Mouse (Mus musculus) liver, adult (tissue): ENCODE results near the gene Cdkal1.

Experiments used
- GATA4 ChIP-seq: IDR thresholded peaks from 2 replicates; pipeline ENCODE4 v1.6.1; 2014; ENCODE audit warnings: mild to moderate bottlenecking, low read length; ENCODE audit not compliant: insufficient replicate concordance

The Cdkal1 gene

DNA sequence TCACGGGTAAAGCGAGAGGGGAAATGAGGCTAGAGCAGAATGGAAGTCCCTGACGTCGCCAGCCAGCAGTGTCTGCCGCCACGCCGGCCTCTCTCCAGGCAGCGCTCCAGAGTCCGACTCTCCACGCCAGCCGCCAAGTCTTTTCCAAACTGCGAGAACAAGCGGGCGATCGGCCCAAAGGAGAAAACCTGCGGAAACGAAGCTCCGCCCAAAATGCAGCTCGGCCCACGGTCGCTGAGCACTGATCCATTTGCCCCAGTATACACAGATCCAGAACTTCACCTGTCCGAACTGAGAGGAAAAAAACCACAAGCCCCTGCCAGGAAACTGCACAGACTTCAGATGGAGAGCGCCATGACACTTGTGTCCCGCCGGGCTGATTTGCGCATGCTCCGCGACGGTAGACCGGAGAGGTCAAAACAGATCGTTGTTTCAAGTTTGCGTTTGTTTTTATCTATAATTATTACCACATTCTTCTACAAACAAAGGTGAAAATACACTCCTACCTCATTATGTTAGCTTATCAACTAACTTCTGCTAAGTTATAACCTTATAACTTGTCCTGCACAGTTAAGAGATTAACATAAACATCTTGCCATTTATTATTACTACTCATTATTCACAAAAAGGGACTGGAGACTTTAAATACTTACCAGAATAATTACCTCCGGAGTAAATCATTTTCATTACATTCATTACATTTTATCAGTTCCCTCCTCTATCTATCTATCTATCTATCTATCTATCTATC lies at the start of gene Cdkal1:
Gene Cdkal1 (minus strand): TSS at position 394 of the 751 bp plus-strand sequence.
- TF ChIP-seq GATA4, result peak; percentile 60; the same call in 1 of the 2 replicates

DNA sequence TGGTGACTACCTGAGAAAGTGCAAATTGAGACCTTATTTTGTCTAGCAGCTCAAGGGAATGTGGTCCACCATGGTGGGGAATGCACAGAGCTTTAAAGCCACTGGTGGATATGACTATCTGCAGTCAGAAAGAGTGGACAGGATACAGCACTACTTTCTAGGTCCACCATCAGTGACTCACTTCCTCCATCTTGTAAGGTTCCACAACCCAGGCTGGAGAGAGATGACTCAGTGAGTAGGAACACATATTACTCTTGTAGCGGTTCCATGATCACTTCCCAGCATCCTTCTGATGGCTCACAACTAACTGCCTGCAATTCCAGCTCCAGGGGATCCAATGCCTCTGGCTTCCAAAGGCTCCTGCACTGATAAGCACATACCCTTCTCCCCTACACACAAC lies 47.9 kb upstream of the Cdkal1 start:
- TF ChIP-seq GATA4, result no peak

DNA sequence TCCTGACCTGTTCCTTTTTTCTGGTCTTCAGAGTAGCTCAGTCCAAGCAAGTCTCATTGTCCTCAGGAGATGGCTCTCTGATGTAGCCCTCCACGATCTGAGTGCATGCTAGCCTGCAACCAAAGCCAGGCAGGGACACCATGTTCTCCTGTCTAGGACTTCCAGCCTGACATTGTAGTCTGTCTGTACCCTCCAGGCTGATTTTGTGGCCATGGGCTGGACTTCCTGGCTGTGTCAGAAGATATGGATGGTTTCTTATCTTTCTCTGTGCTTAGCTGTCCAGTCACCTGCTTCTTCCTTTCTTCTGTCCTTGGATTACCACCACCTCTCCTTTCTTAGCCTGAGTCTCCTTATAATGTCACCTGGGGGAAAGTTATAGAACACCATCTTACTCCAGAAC lies 47.2 kb upstream of the Cdkal1 start:
- no peak for TF ChIP-seq GATA4

DNA sequence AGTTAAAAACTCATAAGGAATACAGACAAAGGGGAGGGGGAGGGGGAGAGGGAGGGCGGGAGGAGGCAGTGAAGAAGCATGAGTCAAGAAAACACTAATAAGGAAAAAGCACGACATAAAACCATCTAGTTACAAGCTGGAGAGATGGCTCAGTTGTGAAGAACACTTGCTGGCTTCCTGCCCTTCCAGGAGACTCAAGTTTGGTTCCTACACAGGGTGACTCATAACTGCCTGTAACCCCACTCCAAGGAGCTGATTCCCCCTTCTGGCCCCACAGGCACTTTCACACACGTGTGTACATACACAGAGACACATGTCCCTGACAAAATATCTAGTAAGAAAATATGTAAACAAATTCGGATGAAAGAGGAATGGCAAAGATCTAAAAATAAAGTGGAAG lies 46.2 kb upstream of the Cdkal1 start:
- no peak for TF ChIP-seq GATA4

DNA sequence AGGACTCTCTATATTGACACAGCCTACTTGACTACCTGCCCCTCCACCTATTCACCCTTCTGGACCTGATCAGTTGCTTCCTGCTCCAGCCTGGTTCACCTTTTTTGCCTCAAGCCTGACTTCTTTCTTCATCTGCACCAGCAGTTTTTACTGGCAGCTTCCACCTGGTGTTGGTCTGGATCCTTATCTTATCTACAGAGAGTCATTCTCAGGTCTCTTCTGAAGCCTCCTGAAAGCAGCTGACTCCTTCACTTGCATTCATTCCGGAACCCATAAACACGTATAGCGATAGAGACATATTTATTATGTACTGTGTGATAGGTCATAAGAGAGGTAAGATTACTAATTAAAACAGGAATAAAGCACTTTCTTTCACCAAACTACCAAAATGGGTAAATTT lies 11.3 kb upstream of the Cdkal1 start:
- TF ChIP-seq GATA4, result no peak

DNA sequence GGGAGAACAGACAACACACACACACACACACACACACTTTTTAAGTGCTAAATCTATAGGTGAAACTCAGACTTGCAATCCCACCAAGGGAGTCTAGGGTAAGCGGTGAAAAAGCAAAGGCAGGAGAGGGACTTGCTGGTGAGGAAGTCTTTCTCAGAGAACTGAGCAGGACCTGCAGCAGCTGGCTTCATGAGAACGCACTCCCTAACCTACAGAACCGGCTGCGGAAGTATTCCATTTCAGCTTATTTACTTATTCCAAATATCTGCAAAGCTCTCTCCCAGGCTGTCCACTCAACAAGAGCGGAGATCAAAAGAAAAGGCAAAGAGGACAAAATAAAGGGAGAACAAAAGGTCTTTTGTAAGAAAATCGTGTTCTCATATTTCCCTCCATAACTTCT lies 8.9 kb upstream of the Cdkal1 start:
- no peak for TF ChIP-seq GATA4

DNA sequence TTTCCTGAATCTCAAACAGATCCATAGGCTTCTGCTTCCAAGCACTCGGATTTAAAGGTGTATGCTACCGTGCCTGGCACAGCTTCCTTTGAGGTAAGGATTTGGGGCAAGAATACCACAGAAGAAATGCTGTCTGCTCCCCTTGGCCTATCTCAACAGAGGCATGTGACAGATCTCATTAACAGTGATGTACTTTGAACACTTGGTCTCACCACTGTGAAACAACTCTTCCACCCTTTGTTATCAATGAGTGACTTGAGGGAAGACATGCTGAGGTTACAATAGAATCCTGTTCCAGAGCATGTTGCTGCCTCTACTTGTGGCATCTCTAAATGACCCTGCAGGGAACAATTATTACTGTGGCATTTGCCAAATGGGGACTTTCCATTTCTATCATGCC lies 4.6 kb upstream of the Cdkal1 start:
- no peak for TF ChIP-seq GATA4

DNA sequence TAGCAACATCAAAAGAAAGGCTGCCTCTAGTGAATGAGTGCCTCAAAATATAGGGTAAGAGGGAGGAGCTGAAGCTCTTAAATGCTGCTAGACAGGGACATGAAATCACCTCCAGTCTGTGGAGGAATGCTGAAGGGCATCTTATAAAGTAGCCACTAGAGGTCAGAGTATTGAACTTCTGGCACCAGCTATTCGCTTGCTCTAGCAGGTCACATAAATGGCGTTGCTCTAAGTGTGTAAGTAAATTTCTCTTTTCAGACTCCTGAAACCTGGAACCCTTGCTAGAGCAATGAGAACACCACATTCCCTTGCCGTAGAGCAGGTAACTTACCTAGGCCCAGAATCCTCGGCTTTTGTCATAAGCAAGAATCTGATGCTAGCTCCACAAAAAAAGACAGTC lies 2.0 kb upstream of the Cdkal1 start:
- TF ChIP-seq GATA4, result no peak

DNA sequence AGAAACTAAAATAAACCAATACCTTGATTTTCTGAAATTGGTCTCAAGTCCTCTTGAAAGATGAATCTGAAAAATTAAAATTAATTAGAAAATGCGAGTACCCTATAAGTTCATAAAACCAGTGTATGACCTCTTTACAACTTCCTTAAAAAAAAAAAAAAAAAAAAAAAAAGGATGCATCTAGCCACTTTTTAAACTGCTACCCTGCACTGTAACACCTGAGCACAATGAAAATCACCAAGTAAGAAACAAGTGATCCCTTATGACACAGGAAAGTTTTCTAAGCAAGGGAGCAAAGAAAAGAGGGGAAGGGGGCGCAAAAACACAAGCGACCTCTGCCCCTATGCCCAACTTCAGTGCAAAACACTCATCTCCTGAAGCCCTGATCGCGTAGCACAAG lies 598 bp downstream of the Cdkal1 start:
- no peak for TF ChIP-seq GATA4

DNA sequence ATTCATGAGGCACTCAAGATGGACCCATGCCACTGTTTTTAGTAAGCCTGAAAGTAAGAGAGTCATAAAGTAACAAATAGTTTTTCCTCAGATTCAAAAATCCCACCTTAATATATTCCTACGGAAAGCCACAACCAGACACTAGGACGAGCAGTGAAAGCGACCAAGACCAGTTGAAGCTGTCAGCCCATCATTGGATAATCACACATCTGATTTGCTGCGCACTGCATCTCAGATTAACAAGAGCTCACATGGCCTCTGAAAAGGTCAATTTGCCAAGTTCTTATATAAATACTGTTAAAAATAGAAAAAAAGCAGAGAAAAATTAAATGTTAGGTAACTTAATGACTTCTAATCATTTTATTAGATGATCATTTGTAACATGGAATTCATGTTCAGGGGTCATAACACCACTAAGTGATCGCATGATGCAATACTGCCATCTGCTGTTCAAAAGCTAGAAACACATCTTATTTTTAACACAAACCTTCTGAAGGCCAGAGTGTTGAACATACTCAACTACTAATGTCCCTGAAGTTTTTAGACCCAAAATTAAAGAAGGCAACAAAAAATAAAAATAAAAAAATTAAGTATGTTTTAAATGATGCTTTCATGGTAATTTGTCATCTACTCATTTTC lies 16.9 kb downstream of the Cdkal1 start:
- TF ChIP-seq GATA4, result no peak

DNA sequence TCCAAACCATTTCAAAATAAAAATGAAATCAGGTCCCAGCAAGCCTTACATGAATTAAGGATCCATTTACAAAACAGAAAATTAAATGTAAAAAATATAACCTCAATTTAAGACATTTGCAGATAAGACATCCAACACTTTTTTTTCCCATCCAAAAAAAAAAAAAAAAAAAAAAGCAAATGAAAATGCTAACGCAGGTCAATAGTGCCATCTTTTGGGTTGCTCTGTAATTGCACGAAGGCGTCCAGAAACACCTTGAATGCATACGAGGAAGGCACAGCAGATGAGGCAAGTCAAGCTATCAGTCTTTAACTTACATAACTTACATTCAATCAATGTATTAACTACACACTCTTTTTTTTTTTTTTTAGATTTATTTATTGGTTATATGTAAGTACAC lies 20.3 kb downstream of the Cdkal1 start:
- TF ChIP-seq GATA4, result no peak

DNA sequence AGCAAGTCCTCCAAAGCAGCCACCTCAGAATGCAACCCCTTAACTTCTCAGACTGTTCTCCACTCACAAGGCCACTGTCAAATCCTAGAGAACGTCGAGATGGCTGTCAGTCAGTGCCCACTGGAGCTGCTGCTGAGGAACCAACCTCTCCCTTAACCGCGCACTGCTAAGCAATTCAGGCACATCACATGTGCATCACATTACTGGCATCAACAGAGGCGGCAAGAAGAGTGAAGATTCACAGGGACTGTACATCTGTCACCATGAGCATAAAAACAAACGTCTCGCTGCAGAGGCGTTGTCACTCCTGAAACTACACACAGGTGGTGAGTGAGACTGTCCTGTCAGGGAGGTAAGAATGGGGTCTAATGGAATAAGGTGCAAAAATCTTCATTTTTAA lies 21.7 kb downstream of the Cdkal1 start:
- no peak for TF ChIP-seq GATA4

DNA sequence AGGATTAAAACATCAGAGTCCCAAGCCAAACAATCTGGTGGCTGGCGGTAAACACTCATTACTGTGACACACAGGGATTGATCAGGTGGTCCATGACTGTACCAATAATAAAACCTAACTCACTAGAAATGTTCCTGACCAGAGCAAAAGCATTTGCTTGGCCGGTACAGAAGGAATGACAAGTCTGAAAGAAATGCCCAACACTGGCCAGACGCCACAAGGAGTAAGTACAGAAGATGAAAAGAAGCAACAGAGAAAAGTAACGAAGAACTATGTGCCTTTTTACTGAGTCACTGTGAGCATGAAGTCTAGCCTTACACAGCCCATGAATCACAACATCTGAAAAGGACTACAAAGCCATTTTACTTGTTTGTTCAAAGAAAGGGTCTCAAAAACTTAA lies 24.3 kb downstream of the Cdkal1 start:
- no peak for TF ChIP-seq GATA4

DNA sequence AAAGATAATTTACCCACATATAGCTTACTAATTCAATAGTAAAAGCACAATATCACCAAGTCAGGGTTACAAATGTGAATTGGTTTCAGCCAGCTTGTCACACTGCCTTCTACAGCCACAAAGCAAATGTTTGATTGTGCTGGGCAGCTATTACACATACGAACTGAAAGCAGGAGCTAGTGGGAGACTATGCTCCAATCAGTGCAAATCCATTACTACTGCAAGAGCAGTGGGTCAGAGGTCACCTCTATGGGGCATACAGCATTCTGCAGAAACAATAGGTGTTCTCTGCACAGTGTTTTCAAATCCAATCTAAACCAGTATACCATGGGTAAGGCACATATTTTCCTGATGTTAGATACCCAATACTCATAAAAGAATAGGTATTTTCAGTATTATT lies 27.4 kb downstream of the Cdkal1 start:
- no peak for TF ChIP-seq GATA4

DNA sequence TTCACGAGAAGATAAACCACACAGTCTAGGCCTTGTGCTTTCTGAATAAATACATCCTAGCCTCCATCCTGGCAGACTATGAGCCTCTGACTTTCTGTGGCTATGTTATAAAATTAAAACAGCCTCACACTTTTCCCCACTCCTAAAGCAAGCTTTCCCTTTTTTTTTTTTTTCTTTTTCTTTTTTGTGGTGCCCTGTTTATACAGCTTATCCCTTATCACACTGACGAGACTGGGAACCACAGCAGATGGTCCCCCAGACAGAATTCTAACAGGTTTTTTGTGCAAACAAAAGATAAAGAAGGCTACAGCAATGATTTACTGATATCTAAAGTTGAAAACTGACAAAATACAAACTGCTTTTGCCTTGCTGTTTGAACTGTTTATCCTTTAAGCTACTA lies 29.0 kb downstream of the Cdkal1 start:
- no peak for TF ChIP-seq GATA4

DNA sequence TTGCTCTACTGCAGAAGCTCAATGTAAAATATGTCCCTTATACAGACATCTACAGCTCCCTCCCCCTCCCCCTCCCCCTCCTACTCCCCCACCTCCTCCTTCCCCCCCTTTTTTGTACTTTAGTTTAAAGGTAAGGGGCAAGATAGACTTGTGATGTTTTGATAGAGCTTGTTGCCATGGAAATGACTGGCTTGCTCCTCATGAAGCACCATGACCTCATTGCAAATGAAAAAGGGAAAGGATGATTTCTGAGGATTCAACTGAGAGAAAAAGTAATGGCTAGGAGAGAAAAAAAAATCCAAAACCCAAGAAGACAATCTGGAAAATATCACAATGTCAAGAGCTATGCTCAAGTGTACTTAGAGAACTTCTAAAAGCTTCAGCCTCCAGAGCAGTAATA lies 29.4 kb downstream of the Cdkal1 start:
- TF ChIP-seq GATA4, result no peak

DNA sequence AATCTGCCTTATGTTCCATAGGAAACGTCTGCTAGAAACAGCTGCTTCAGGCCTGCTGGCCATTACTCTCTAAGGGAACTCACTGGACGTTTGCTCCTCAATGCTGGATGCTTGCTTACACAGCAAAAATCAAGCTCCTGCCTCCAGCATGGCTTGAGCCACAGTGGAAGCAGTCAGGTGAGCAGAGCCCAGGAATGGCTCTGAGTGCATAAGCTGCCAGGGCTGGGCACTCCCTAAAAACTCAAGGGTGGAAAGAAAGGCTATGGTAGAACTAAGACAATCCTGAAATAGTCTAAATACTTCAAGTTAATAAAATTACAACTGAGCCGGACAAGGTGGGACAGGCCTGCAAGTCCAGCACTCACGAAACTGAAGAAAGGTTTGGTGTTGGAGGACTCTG lies 30.7 kb downstream of the Cdkal1 start:
- no peak for TF ChIP-seq GATA4
